Mouse (Mus musculus) frontal cortex, adult 2 months (tissue): ENCODE data around the gene Ttyh3. TPM values are rescaled to one million over a fixed set of nuclear protein-coding genes. Genes with fewer than 3 reads are reported as not detected.
A peak's percentile ranks its signal among the peaks of the same experiment; 100 is the strongest.

Experiments used
- DNase-seq, 2 experiments: peaks; one replicate each; pipeline ENCODE4 v3.0.0; 2022; ENCODE audit warnings: low spot score in 1 of 2; ENCODE audit errors: extremely low spot score in 1 of 2
- polyA plus RNA-seq: library from polyadenylated mRNA; depleted of rRNA; stranded (reverse); fragments of >200 nt; gene quantifications from 2 replicates; pipeline ENCODE4 v1.2.3, GENCODE M21; 2012

The Ttyh3 gene
- polyA plus RNA-seq, 1 experiment, result 137 TPM

- no peak for DNase-seq
Measured at GRCm38 (mm10) chr5:140634798-140635722, 13.8 kb downstream of the Ttyh3 start.

GRCm38 (mm10) chr5:140633432-140633831, 15.4 kb downstream of the Ttyh3 start:
- no peak for DNase-seq

- DNase-seq, result no peak
Measured at GRCm38 (mm10) chr5:140628995-140629394, 19.8 kb downstream of the Ttyh3 start.

- DNase-seq, result no peak
Measured at GRCm38 (mm10) chr5:140627580-140627979, 21.3 kb downstream of the Ttyh3 start.

- no peak for DNase-seq
Measured at GRCm38 (mm10) chr5:140624961-140625360, 23.9 kb downstream of the Ttyh3 start.

GRCm38 (mm10) chr5:140624238-140624637, 24.6 kb downstream of the Ttyh3 start:
- no peak for DNase-seq

- no peak for DNase-seq
Measured at GRCm38 (mm10) chr5:140623791-140624190, 25.0 kb downstream of the Ttyh3 start.

GRCm38 (mm10) chr5:140622978-140623670, 25.7 kb downstream of the Ttyh3 start:
- no peak for DNase-seq

- no peak for DNase-seq
Measured at GRCm38 (mm10) chr5:140621517-140621916, 27.3 kb downstream of the Ttyh3 start.

GRCm38 (mm10) chr5:140621092-140621491, 27.7 kb downstream of the Ttyh3 start:
- DNase-seq, result no peak

GRCm38 (mm10) chr5:140619895-140620736, 28.7 kb downstream of the Ttyh3 start:
- no peak for DNase-seq

GRCm38 (mm10) chr5:140619151-140619771, 29.6 kb downstream of the Ttyh3 start:
- DNase-seq, result peak; percentile 50 to 79

GRCm38 (mm10) chr5:140617714-140618113, 31.1 kb downstream of the Ttyh3 start:
- no peak for DNase-seq

- no peak for DNase-seq
Measured at GRCm38 (mm10) chr5:140616691-140617090, 32.1 kb downstream of the Ttyh3 start.

- no peak for DNase-seq
Measured at GRCm38 (mm10) chr5:140616110-140616503, 32.7 kb downstream of the Ttyh3 start.

GRCm38 (mm10) chr5:140615321-140616109, 33.3 kb downstream of the Ttyh3 start:
- DNase-seq, result no peak

GRCm38 (mm10) chr5:140614837-140615236, 34.0 kb downstream of the Ttyh3 start:
- DNase-seq, result no peak

- no peak for DNase-seq
Measured at GRCm38 (mm10) chr5:140614141-140614540, 34.7 kb downstream of the Ttyh3 start.

- DNase-seq, result no peak
Measured at GRCm38 (mm10) chr5:140612191-140612590, 36.6 kb downstream of the Ttyh3 start.
